Mouse (Mus musculus) heart, embryonic 13.5 days (tissue): ENCODE results near the gene Cnn3. TPM values are rescaled to one million over a fixed set of nuclear protein-coding genes. Genes with fewer than 3 reads are reported as not detected.

ENCODE experiments used
- ATAC-seq: fragments of 200-750 bp; cut with Nextera tagmentation; 2 replicates; pipeline ENCODE4 v1.8.0; 2017; ENCODE audit warnings: moderate TSS enrichment; ENCODE audit not compliant: insufficient number of reproducible peaks, low FRiP score, low TSS enrichment; ENCODE audit errors: extremely low read depth
- H3K27ac ChIP-seq: fragments of 300-500 bp; sonication (generic); replicated peaks from 2 replicates; pipeline ENCODE4 v1.5.1; 2015; ENCODE audit warnings: moderate library complexity, mild to moderate bottlenecking, inconsistent platforms
- H3K27me3 ChIP-seq: fragments of 300-500 bp; sonication (generic); replicated peaks from 2 replicates; pipeline ENCODE4 v1.6.1; 2015; ENCODE audit warnings: mild to moderate bottlenecking, inconsistent platforms
- H3K36me3 ChIP-seq: fragments of 300-500 bp; sonication (generic); 2 replicates; pipeline ENCODE4 v1.6.1; 2015; ENCODE audit warnings: mild to moderate bottlenecking, inconsistent platforms
- H3K4me1 ChIP-seq: fragments of 300-500 bp; sonication (generic); 2 replicates; pipeline ENCODE4 v1.6.1; 2015; ENCODE audit warnings: inconsistent platforms
- H3K4me2 ChIP-seq: fragments of 300-500 bp; sonication (generic); 2 replicates; pipeline ENCODE4 v1.6.1; 2015; ENCODE audit warnings: inconsistent platforms, mild to moderate bottlenecking, moderate library complexity
- H3K4me3 ChIP-seq: fragments of 300-500 bp; sonication (generic); 2 replicates; pipeline ENCODE4 v1.5.1; 2015; ENCODE audit warnings: moderate library complexity, mild to moderate bottlenecking, inconsistent platforms
- H3K9ac ChIP-seq: fragments of 300-500 bp; sonication (generic); 2 replicates; pipeline ENCODE4 v1.6.1; 2015; ENCODE audit warnings: inconsistent platforms, mild to moderate bottlenecking, moderate library complexity
- H3K9me3 ChIP-seq: fragments of 300-500 bp; sonication (generic); 2 replicates; pipeline ENCODE4 v1.6.1; 2016; ENCODE audit warnings: inconsistent platforms
- WGBS: fragments of 180-500 bp; shearing (Covaris S2); methylation state at CpG from one replicate; pipeline ENCODE4 v1.1.7; 2015; ENCODE audit warnings: mixed read lengths; 5-methylcytosine and 5-hydroxymethylcytosine counted together
- polyA plus RNA-seq: library from polyadenylated mRNA; unstranded; fragments of >200 nt; fragmentation: Nextera tagmentation; extraction: Ambion mirVana; gene quantifications from 2 replicates; pipeline ENCODE4 v1.2.1, GENCODE M21; 2015

The Cnn3 gene
- 400 and 416 TPM in 2 replicates for polyA plus RNA-seq

DNA sequence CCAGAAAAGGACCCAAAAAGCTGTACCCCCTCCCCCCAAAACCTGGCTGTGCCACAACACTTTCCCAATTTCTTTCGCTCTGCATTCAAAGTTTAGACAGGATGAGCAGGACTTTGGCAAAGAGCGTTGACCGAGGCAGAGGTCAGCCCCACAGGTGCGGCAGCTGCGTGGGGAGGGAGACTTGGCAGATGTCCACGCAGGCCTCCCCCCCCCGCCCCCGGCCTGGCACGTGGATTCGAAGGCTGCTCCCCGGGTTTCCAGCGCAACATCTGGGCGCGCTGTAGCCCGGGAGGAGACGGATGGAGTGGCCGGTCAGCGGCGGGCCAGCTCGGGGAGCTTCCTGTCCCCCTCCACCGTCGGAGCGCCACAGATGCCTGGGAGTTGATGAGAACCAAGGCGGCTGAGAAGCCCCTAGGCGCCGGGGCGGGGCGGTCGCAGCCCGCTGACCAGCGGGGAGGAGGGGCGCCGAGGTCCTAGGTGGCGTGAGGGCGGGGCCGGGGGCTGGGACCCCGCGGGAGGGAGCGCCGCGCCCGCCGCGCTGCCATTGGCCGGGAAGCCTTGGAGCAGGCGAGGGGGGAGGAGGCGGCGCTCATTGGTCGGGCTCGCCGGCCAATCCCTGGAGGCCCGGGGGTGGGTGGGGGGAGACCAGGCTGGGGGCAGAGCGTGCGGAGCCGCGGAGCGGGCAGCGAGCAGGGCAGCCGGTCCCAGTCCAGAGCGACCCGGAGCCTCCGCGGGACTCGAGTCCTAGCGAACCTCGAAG is at the start of gene Cnn3:
TSS of gene Cnn3 (plus strand) at position 637 of the 760 bp plus-strand sequence.
- peak; percentile 84 for ATAC-seq
- Histone ChIP-seq H3K9me3 (no peaks in the 10 kb centered on the region), H3K27ac (peak within 1 kb of the TSS; percentile 99), H3K27me3 (no peaks in the 10 kb centered on the region), H3K4me1 (peaks cover 40% of the 10 kb centered on the region), H3K9ac (peak within 1 kb of the TSS; percentile 98), H3K4me3 (peak within 1 kb of the TSS; percentile 85), H3K36me3 (0 out of 2 replicates have a peak, but pooled peaks cover 2% of the 10 kb centered on the region), H3K4me2 (peak within 1 kb of the TSS; percentile 90)
- WGBS: under 1% methylated on average over 56 of the region's 66 CpGs

DNA sequence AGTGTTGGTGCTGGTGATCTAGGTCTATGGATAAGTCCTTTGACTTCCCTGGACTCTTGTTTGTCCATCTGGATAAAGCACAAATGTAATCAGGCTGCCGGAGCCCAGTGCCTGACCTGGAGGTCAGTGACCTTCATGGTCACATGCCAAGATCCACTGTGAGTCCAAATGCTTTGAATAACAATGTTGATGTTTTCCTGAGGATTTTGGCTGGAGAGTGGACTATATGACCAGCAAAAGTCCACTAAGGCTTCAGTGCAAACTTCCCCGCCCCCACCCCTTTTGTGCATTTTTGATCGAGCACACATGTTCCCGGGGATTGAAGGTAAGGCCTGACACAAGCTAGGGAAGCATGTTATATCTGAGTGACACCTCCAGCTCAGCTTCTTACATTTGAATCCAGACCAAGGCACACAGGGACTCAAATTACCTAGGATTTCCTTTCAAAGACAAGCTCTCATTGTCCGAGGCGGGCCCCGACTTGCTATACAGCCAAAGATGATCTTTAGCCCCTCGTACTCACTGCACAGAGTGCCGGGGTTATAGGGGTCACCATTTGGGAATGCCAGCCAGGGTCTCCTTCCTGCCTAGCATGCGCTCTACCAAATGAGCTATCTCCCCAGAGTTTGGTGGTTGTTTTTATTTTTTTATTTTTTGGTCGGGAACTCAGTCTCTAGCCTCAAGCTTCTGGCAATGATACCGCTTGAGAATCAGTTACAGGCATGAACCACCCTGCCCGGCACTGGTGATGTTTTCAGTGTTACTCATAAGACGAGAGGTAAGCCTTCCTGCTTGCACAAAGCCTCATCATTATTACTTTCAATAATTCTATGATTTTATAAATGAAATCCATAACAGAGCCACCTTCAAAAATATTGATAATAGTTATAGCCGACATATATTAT is 47.3 kb upstream of the Cnn3 start:
- ATAC-seq: no peak
- H3K27ac ChIP-seq: no peak overlapping the region
- no peak overlapping the region for H3K4me2 ChIP-seq
- no peak overlapping the region for H3K9ac ChIP-seq
- no peaks in the 10 kb centered on the region for H3K36me3 ChIP-seq
- H3K4me3 ChIP-seq: no peak overlapping the region
- peaks cover 4% of the 10 kb centered on the region for H3K4me1 ChIP-seq
- no peaks in the 10 kb centered on the region for H3K27me3 ChIP-seq
- WGBS: 66% methylated on average over 15 of the region's 15 CpGs
- H3K9me3 ChIP-seq: no peaks in the 10 kb centered on the region

- no peak overlapping the region for H3K4me3 ChIP-seq
- no peak for ATAC-seq
- H3K9ac ChIP-seq: no peak overlapping the region
- WGBS: 66% methylated on average over 5 of the region's 5 CpGs
- no peak overlapping the region for H3K4me2 ChIP-seq
- peaks cover 3% of the 10 kb centered on the region; the same call in 1 of the 2 replicates for H3K4me1 ChIP-seq
- no peaks in the 10 kb centered on the region for H3K9me3 ChIP-seq
- no peak overlapping the region for H3K27ac ChIP-seq
- H3K36me3 ChIP-seq: no peaks in the 10 kb centered on the region
- no peaks in the 10 kb centered on the region for H3K27me3 ChIP-seq
Measured at GRCm38 (mm10) chr3:121379699-121380098, 46.6 kb upstream of the Cnn3 start.

DNA sequence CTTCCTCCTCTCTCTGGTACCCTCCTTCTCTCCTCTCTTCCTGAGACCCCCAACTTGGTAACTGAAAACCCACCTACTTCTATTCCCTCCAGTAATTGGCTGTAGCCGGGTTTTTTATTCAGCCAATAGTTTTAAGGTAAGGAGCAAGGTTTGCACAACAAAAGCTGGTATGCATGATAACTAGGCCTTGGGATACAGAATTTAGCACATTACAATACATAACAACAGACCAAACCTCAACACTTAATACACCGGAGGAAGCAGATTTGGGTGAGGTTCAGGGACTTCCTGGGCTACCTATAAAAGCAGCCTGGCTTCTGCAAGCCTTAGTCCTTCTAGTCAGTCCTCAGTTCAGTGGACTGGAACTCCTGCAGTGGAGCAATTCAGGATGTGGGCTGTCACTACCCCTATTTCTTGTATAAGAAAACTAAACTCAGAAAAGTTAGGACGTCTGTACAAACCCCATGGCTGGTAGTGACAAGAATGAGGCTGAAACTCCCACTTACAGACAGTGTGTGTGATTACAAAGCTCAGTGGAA is 38.8 kb upstream of the Cnn3 start:
- no peak for ATAC-seq
- Histone ChIP-seq H3K4me3 (no peak overlapping the region), H3K4me2 (no peak overlapping the region), H3K27me3 (no peaks in the 10 kb centered on the region), H3K36me3 (no peaks in the 10 kb centered on the region), H3K9me3 (no peaks in the 10 kb centered on the region), H3K4me1 (peaks cover 14% of the 10 kb centered on the region), H3K9ac (no peak overlapping the region), H3K27ac (no peak overlapping the region)
- 69% methylated on average over 3 of the region's 3 CpGs for WGBS

DNA sequence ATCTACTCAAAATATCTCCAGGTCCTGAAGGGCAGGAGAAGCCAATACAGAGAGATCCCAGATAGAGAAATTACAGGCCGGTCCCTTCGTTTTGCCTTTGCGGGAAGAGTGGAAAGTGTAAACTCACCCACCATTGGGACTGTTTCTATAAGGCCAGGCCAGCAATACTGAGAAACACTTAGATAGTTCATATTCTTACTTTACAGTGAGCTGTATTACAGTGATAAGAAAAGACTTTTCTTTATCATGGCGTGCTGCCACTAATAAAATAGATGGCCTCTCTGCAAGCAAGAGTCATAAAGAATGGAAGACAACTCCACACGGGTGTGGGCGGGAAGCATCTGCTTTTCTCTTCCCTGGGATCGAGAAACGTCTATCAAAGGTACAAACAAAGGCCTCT is 36.9 kb upstream of the Cnn3 start:
- Histone ChIP-seq H3K4me1 (peaks cover 15% of the 10 kb centered on the region), H3K4me3 (no peak overlapping the region), H3K9ac (no peak overlapping the region), H3K4me2 (no peak overlapping the region), H3K27ac (no peak overlapping the region; the same call in 1 of the 2 replicates), H3K36me3 (no peaks in the 10 kb centered on the region), H3K9me3 (no peaks in the 10 kb centered on the region), H3K27me3 (no peaks in the 10 kb centered on the region)
- no peak for ATAC-seq
- WGBS: 65% methylated on average over 8 of the region's 8 CpGs

DNA sequence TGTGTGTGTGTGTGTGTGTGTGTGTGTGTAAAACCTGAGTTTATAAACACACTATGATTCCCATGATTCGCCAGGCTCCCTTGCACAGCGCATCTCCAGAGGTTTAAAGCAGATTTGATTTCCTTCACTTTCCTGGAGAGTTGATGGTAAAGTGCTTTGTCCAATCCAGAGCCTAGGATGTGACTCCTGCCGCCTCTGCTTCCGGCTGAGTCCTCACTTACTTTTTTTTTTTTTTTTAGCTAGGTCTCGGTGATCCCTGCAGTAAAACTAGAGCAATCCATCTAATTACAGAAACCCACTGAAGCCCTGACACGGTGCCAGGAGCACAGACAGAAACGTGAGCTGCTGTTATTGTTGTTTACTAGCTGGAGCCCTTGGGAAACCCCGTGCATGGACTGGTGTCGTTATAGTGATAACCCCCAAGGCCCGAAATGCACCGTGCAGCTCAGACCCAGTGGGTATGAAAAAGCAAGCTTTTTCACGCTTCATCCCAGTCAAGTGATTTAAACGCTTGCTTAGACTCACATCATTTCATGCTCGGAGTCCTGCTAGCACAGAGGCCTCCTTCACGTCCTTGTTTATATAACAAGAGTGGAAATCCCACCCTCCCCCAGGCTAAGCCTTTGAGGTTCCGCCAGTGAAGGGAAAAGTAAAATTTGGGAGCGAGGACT is 36.3 kb upstream of the Cnn3 start:
- 0 out of 2 replicates have a peak overlapping the region, but pooled peaks have one; percentile 8 for H3K4me3 ChIP-seq
- H3K9ac ChIP-seq: 0 out of 2 replicates have a peak overlapping the region, but pooled peaks have one; percentile 37
- no peaks in the 10 kb centered on the region for H3K27me3 ChIP-seq
- no peaks in the 10 kb centered on the region for H3K36me3 ChIP-seq
- no peak for ATAC-seq
- peak overlapping the region; percentile 58 for H3K27ac ChIP-seq
- H3K9me3 ChIP-seq: no peaks in the 10 kb centered on the region
- peaks cover 21% of the 10 kb centered on the region for H3K4me1 ChIP-seq
- WGBS: 34% methylated on average over 17 of the region's 17 CpGs
- H3K4me2 ChIP-seq: peak overlapping the region; percentile 47

GRCm38 (mm10) chr3:121390724-121391123 is 35.6 kb upstream of the Cnn3 start:
- Histone ChIP-seq H3K9me3 (no peaks in the 10 kb centered on the region), H3K4me3 (no peak overlapping the region), H3K9ac (peak overlapping the region; percentile 44; the same call in 1 of the 2 replicates), H3K36me3 (no peaks in the 10 kb centered on the region), H3K27ac (peak overlapping the region; percentile 58), H3K4me2 (peak overlapping the region; percentile 47), H3K27me3 (no peaks in the 10 kb centered on the region), H3K4me1 (peaks cover 23% of the 10 kb centered on the region)
- no peak for ATAC-seq
- WGBS: 56% methylated on average over 6 of the region's 7 CpGs

DNA sequence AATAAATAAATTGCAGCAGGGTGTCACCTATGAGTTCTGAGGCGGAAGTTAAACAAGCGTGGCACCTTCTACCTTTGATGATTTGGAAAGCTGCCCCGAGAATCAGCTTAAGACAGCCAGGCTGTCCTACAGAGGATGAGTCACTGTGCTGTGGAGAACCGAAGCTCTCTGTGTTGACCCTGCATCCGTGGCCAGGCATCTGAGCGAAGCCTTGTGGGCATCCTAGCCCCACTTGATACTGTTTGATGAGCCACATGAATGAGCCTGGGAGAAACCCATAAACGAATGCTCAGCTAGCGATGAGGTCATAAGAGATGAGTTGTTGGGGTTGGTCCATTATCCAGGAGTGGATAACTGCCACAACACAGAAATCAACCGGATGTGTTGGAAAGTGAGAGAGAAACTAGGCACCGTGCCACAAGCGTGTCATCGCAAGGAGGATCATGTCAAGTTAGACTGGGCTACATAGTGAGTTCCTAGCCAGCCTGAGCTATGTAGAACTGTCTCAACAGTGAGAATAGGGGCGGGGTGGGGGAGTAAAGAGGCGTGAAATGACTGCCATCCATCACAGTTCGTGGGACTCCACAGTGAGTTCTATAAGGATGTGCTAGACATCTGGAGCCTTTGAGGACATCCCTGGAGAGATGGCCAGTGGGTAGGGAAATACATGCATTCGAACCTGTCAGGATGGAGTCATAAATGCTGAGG is 30.6 kb upstream of the Cnn3 start:
- no peaks in the 10 kb centered on the region for H3K27me3 ChIP-seq
- no peaks in the 10 kb centered on the region for H3K9me3 ChIP-seq
- no peaks in the 10 kb centered on the region for H3K36me3 ChIP-seq
- WGBS: 70% methylated on average over 16 of the region's 16 CpGs
- ATAC-seq: peak; percentile 43; the same call in 1 of the 2 replicates
- no peak overlapping the region for H3K9ac ChIP-seq
- no peak overlapping the region for H3K4me3 ChIP-seq
- H3K4me1 ChIP-seq: peaks cover 16% of the 10 kb centered on the region
- H3K4me2 ChIP-seq: no peak overlapping the region
- H3K27ac ChIP-seq: no peak overlapping the region

DNA sequence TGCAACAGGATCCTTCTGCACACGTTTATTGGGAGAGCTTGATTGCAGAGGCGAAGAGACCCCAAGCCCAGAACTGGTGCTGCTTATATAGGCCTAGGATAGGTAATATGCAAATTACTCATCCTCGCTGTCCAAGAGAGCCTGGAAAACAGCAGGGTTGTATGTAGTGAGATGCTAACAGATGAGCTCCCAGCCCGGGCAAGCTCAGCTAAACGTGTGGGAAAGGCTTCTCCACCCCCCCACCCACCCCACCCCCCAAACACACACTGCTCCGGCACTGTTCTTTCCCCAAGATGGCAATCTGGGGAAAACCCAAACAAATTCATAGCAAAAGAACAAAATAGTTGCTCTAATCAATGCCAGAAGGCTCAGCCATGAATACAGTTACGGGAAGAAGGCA is 29.7 kb upstream of the Cnn3 start:
- no peak overlapping the region for H3K27ac ChIP-seq
- no peaks in the 10 kb centered on the region for H3K36me3 ChIP-seq
- ATAC-seq: no peak

DNA sequence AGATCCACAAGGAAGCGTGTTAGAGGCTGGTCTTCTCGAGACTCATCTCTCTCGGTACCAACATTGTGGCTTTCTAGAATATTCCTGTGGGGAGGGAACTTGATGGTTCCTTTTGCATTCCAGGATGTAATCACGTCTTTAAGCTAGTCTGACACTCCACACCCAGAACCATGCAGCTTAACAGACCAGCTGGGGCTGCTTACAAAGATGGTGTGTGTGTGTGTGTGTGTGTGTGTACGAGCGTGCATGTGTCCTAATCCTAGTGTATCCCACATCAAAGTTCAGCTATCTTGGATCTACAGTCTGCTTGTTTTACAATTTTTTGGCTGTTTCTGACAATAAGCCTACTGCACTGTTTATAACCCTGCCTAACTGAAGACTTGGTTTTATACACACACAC is 29.3 kb upstream of the Cnn3 start:
- H3K36me3 ChIP-seq: no peaks in the 10 kb centered on the region
- no peaks in the 10 kb centered on the region for H3K27me3 ChIP-seq
- H3K9ac ChIP-seq: no peak overlapping the region
- 64% methylated on average over 6 of the region's 6 CpGs for WGBS
- H3K4me2 ChIP-seq: no peak overlapping the region
- peaks cover 13% of the 10 kb centered on the region for H3K4me1 ChIP-seq
- no peak for ATAC-seq
- no peak overlapping the region for H3K27ac ChIP-seq
- H3K4me3 ChIP-seq: no peak overlapping the region
- H3K9me3 ChIP-seq: no peaks in the 10 kb centered on the region

More for the DNA sequence above, 29.7 kb upstream of the Cnn3 start:
- Histone ChIP-seq H3K4me2 (no peak overlapping the region), H3K27me3 (no peaks in the 10 kb centered on the region), H3K4me3 (no peak overlapping the region), H3K9ac (no peak overlapping the region), H3K9me3 (no peaks in the 10 kb centered on the region), H3K4me1 (peaks cover 13% of the 10 kb centered on the region)
- 71% methylated on average over 7 of the region's 7 CpGs for WGBS
